Mouse (Mus musculus): ENCODE measurements around the gene Cdsn. TPM values are rescaled to one million over a fixed set of nuclear protein-coding genes. Genes with fewer than 3 reads are reported as not detected.
A peak's percentile ranks its signal among the peaks of the same experiment; 100 is the strongest.
"Not testable (repeated sequence)": the region's sequence is repeated elsewhere in the genome, so short reads cannot be mapped to it uniquely, and the experiment has no call there.

Gene Cdsn
- total RNA-seq (2015) (not detected in 2 replicates), total RNA-seq (2017) (not detected in 2 replicates)

- ATAC-seq (ENCODE audit: poor library complexity, severe bottlenecking) = no peak
These were observed at the start of gene Cdsn for GRCm38 (mm10) chr17:35551881-35552414. Gene Cdsn (plus strand): TSS chr17:35552128.

GRCm38 (mm10) chr17:35502226-35502625, 49.7 kb upstream of the Cdsn start:
- no peak for ATAC-seq (ENCODE audit: poor library complexity, severe bottlenecking)

DNA sequence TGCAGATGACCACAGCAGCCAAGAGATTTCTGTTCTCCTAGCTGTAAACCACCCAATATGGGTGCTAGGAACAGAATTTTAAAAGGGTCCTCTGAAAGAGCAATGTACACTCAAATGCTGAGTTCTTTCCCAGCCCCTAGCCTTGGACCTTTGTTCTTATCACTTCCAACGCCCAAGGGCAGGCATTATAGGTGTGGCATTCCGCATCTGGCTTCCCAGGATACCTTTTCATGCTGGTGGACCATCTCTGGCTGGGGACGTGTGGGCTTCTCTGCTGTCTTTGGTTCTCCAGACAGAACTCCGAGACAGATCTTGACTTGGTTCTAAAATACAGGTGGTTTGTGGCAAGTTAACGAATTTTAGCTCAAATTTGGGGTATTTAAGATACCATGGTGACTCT, 49.2 kb upstream of the Cdsn start:
- no peak for ATAC-seq (ENCODE audit: poor library complexity, severe bottlenecking)

- ATAC-seq (ENCODE audit: poor library complexity, severe bottlenecking) = no peak
These were observed 48.1 kb upstream of the Cdsn start for GRCm38 (mm10) chr17:35503849-35504248.

- ATAC-seq (ENCODE audit: poor library complexity, severe bottlenecking) = no peak
These were observed 47.1 kb upstream of the Cdsn start for GRCm38 (mm10) chr17:35504628-35505481.

DNA sequence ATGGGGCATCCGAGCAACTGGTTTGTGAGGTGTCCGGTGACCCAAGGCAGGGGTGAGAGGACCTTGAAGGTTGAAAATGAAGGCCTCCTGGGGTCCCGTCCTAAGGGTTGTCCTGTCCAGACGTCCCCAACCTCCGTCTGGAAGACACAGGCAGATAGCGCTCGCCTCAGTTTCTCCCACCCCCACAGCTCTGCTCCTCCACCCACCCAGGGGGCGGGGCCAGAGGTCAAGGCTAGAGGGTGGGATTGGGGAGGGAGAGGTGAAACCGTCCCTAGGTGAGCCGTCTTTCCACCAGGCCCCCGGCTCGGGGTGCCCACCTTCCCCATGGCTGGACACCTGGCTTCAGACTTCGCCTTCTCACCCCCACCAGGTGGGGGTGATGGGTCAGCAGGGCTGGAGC, 46.2 kb upstream of the Cdsn start, which contains the start of gene Pou5f1:
Gene Pou5f1 (plus strand): TSS at position 243 of the 400 bp plus-strand sequence.
- no peak for ATAC-seq (ENCODE audit: poor library complexity, severe bottlenecking)

DNA sequence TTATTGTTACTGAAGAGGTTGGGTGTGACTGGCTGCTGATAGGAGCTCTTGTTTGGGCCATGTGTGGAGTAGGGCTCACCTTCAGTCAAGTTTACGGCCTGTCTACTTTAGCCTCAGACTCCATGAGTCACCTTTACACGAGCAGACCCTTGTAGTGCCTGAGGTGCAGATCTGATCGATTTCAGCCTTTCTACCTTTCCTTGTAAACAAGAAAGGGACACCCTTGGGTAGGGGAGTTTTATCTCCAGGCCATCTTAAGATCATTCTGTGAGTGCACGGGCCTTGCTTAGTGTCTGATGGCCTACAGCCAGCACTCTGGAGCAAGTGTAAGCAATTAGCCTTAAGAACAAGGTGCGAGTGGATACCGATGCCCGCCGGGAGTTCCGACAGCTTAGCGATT, 45.0 kb upstream of the Cdsn start:
- ATAC-seq (ENCODE audit: poor library complexity, severe bottlenecking) = no peak

DNA sequence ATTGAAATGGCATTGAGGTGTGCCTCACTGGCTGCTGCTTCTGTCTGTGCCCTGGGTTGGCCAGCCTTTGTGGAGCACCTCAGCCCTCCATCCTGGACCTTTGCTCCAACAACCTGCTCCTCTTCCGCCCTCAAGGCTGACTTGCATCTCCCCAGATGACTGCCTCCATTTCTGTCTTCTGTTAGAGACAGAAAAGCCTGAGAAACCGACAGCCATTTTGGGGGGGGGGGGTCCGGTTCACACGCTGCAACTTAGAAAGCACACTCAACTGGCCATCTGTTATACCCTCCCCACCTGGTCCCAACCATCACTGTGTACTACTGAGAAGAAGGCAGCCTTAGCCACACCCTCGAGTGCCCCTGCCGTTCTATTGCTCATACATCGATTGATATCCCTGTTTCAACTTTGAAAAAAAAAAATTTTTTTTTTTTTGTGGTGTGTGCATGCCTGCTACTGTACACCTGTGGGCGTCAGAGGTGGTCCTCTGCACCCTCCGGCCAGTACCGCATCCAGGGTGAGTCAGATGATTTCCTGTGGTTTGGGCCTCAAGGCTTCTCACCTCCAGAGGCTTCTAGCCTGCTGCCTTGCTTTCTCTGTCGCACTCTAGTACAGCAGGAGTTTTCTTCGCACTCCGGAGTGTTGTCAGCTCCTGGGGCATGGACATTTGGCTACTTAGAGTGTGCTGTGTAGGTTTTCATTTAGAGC, 44.2 kb upstream of the Cdsn start:
- ATAC-seq (ENCODE audit: poor library complexity, severe bottlenecking) = peak; percentile 43

DNA sequence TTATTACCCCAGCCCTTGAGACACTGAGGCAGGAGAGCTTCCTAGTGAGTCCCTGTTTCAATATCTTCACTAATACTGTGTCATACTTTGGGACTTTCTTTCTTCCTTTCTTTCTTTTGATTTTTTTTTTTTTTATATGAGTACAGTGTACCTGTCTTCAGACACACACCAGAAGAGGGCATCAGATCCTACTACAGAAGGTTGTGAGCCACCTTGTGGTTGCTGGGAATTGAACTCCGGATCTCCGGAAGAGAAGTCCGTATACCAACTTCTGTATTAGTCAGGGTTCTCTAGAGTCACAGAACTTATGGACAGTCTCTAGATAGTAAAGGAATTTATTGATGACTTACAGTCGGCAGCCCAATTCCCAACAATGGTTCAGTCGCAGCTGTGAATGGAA, 43.6 kb upstream of the Cdsn start:
- not testable (repeated sequence) for ATAC-seq (ENCODE audit: poor library complexity, severe bottlenecking)

- ATAC-seq (ENCODE audit: poor library complexity, severe bottlenecking) = peak; percentile 70
These were observed 42.6 kb upstream of the Cdsn start for GRCm38 (mm10) chr17:35509284-35509683.

- no peak for ATAC-seq (ENCODE audit: poor library complexity, severe bottlenecking)
These were observed 38.9 kb upstream of the Cdsn start for GRCm38 (mm10) chr17:35512916-35513626.

GRCm38 (mm10) chr17:35513886-35514285, 38.0 kb upstream of the Cdsn start:
- ATAC-seq (ENCODE audit: poor library complexity, severe bottlenecking) = no peak

DNA sequence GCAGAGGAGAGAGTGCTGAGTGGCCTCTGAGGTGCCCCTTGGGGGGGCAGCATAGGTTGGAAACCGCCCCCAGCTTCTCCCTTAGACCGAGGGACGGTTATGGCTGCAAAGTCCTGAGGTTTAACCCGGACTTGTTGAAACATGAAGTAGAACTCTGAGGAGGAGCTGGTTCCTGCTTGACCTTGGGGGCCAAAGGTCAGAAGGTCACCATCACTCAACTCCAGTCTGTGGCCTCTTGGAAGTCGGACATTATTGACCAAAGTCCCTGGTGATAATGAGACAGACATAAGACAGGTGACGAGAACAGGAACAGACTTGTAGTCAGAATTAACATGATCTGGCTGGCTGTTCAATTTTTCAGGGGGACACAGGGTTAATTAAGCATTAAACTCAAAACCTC, 37.2 kb upstream of the Cdsn start:
- ATAC-seq (ENCODE audit: poor library complexity, severe bottlenecking) = no peak

DNA sequence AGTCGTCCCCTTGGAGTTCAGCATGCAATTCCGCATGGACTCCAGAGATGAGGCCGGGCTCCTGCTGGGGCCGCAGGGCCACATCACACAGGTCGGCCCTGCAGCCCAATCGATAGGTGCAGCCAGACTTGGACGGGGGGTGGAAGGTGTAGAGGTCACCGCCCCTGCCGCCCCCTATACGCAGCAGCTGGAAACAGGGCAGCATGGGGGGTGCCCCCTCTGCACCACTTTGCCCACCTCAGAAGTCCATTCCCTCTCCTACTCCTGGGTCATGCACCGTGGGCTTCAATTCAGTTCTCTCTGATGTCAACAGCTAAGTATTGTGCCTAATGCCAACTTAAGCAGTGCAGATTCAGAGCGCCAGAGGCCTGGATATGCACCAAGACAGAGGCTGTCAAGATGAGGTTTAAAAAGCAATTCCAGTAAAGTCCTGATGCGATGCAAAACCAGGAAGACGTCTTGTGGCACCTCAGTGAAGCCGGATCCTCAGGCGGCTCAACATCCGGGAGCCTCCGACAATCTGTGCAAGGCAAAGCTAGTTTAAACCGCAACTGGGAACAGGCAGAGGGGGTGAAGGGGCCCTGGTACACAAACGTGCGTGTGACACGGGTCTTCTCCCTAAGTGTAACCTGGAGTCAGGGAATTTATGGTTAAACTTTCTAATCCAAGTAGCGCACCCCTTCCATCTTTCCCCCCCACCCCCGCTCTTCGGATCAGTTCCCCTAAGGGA, 35.9 kb upstream of the Cdsn start:
- ATAC-seq (ENCODE audit: poor library complexity, severe bottlenecking) = 0 out of 2 replicates have a peak, but pooled peaks have one; percentile 14

DNA sequence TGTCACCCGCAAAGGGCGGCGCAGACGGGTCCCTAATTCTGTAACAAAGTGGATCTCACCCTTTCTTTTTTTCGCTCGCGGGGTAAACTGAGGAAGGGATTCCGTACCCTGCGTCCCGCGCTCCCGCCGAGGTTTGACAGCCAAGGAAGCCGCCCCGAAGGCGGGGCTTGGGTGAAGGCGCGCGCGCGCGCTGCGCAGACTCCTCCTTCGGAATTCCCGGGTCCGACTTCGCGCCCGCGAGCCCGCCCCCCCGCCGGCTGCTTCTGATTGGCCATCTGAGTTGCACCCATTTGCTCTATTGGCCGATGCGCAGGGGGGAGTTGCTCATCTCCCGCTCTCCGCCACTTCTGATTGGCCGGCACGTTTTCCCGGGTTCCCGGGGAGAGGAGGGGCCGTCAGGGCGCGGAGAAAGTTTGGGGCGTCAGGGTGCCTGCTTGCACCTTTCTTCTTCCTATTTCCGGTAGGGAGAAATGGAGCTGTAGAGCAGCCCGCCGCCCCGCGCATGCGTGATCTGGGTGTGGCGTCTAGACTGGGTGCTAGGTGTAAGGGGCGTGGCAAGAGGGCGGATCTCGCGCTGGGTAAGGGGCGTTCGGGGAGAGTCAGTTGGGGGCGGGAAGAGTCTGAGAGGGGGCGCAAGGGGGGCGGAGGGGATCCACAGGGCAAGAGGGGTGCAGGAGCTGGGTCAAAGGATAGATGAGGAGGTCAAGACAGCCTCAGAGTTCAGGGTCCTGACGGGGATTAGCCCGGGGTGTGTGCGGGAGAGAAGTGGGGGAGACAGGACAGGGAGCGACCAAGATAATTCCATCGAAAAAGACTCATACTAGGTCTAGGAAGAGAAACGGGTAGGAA, 35.1 kb upstream of the Cdsn start, which contains the start of the genes Tcf19 and Cchcr1:
Gene Tcf19 (minus strand): TSS at position 173 of the 849 bp plus-strand sequence.
Gene Cchcr1 (plus strand): TSS at position 449 of the 849 bp plus-strand sequence.
- peak; percentile 94 for ATAC-seq (ENCODE audit: poor library complexity, severe bottlenecking)

GRCm38 (mm10) chr17:35517526-35517925, 34.4 kb upstream of the Cdsn start:
- no peak for ATAC-seq (ENCODE audit: poor library complexity, severe bottlenecking)

GRCm38 (mm10) chr17:35524354-35524753, 27.6 kb upstream of the Cdsn start:
- no peak for ATAC-seq (ENCODE audit: poor library complexity, severe bottlenecking)

DNA sequence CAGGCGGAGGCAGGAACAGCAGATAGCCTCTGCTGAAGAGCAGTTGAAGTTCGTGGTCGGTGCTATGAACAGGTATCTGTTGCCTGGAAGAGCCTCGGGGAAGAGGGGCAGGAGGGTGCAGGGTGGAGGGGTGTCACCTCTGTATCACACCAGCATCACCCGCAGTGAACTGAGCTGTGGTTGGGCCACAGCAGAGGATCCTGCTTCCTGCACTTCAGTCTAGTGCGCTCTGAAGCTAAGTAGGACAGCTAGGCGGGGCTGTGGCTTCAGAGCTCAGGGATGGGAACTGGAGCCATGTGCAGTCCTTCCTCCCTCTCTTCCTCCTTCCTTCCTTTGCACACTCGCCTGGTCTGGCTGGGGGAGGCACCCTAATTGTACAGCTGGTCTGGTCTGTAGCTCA, 25.3 kb upstream of the Cdsn start:
- ATAC-seq (ENCODE audit: poor library complexity, severe bottlenecking) = no peak

DNA sequence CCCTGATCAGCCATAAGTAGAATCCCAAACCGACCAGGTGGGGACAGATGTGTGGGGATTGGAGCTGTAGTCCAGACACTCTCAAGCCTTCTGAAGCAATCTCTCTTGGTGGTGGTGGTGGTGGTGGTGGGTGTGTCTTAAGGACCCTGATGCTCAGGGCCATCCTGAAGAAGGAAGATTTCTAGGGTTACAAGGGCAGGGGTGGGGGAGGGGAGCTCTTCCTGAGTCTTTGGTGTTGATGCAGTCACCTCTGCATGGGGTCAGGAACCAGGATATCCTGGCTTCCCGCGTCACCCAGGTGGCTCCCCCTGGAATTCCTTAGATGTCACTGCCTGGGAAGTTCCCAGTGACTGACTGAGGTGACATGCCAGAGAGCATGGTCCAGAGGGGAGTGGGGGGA, 19.6 kb upstream of the Cdsn start:
- ATAC-seq (ENCODE audit: poor library complexity, severe bottlenecking) = no peak

Data from megakaryocyte, adult 5-6 weeks (primary cell).